Mouse (Mus musculus): ENCODE data around the gene Ufc1.

The Ufc1 gene

GRCm38 (mm10) chr1:171271622-171272021, 23.2 kb downstream of the Ufc1 start:
- no peak for DNase-seq (ENCODE audit: inconsistent age in 2 of 2, low spot score in 1 of 2)

GRCm38 (mm10) chr1:171271196-171271595, 23.6 kb downstream of the Ufc1 start:
- no peak for DNase-seq (ENCODE audit: inconsistent age in 2 of 2, low spot score in 1 of 2)

- DNase-seq (ENCODE audit: inconsistent age in 2 of 2, low spot score in 1 of 2), result no peak
These were observed 24.3 kb downstream of the Ufc1 start for GRCm38 (mm10) chr1:171270573-171270900.

- DNase-seq (ENCODE audit: inconsistent age in 2 of 2, low spot score in 1 of 2), result peak; percentile 96 to 99
These were observed 24.8 kb downstream of the Ufc1 start, which contains the start of gene B4galt3 for GRCm38 (mm10) chr1:171269848-171270572. Gene B4galt3 (plus strand): TSS chr1:171270328.

GRCm38 (mm10) chr1:171268341-171268740, 26.5 kb downstream of the Ufc1 start:
- DNase-seq (ENCODE audit: inconsistent age in 2 of 2, low spot score in 1 of 2), result no peak

- DNase-seq (ENCODE audit: inconsistent age in 2 of 2, low spot score in 1 of 2), result no peak
These were observed 28.7 kb downstream of the Ufc1 start for GRCm38 (mm10) chr1:171265971-171266744.

GRCm38 (mm10) chr1:171263666-171264461, 31.0 kb downstream of the Ufc1 start:
- DNase-seq (ENCODE audit: inconsistent age in 2 of 2, low spot score in 1 of 2), result no peak

GRCm38 (mm10) chr1:171263185-171263611, 31.6 kb downstream of the Ufc1 start:
- DNase-seq (ENCODE audit: inconsistent age in 2 of 2, low spot score in 1 of 2), result no peak

GRCm38 (mm10) chr1:171262594-171263130, 32.2 kb downstream of the Ufc1 start:
- peak; percentile 72 to 88 for DNase-seq (ENCODE audit: inconsistent age in 2 of 2, low spot score in 1 of 2)

- DNase-seq (ENCODE audit: inconsistent age in 2 of 2, low spot score in 1 of 2), result peak; percentile 73 to 88
These were observed 34.5 kb downstream of the Ufc1 start for GRCm38 (mm10) chr1:171260316-171260715.

- DNase-seq (ENCODE audit: inconsistent age in 2 of 2, low spot score in 1 of 2), result no peak
These were observed 35.9 kb downstream of the Ufc1 start for GRCm38 (mm10) chr1:171258921-171259320.

- DNase-seq (ENCODE audit: inconsistent age in 2 of 2, low spot score in 1 of 2), result no peak
These were observed 37.0 kb downstream of the Ufc1 start for GRCm38 (mm10) chr1:171257781-171258180.

GRCm38 (mm10) chr1:171256937-171257548, 37.8 kb downstream of the Ufc1 start:
- DNase-seq (ENCODE audit: inconsistent age in 2 of 2, low spot score in 1 of 2), result peak; percentile 70 to 91

- peak; percentile 71 to 90 for DNase-seq (ENCODE audit: inconsistent age in 2 of 2, low spot score in 1 of 2)
These were observed 38.6 kb downstream of the Ufc1 start for GRCm38 (mm10) chr1:171256095-171256818.

- DNase-seq (ENCODE audit: inconsistent age in 2 of 2, low spot score in 1 of 2), result no peak
These were observed 42.4 kb downstream of the Ufc1 start for GRCm38 (mm10) chr1:171252415-171252814.

GRCm38 (mm10) chr1:171251594-171252324, 43.1 kb downstream of the Ufc1 start:
- DNase-seq (ENCODE audit: inconsistent age in 2 of 2, low spot score in 1 of 2), result no peak

GRCm38 (mm10) chr1:171250680-171251593, 43.9 kb downstream of the Ufc1 start, which contains the start of gene Ndufs2:
Gene Ndufs2 (minus strand): TSS chr1:171251388.
- no peak for DNase-seq (ENCODE audit: inconsistent age in 2 of 2, low spot score in 1 of 2)

GRCm38 (mm10) chr1:171249913-171250600, 44.8 kb downstream of the Ufc1 start, which contains the start of gene Adamts4:
Gene Adamts4 (plus strand): TSS chr1:171250421.
- DNase-seq (ENCODE audit: inconsistent age in 2 of 2, low spot score in 1 of 2), result no peak

Data from adrenal gland, adult (tissue).